Mouse (Mus musculus) kidney, adult 2 months (tissue): ENCODE measurements at regions not wholly inside any gene's neighbourhood (a gene's known extent, or its start where the extent isn't known, plus 50 kb on each side); places are given as distances from the start of the nearest gene placed in this dataset.

ENCODE experiments used
- CTCF ChIP-seq: fragments of 200-500 bp; conservative IDR thresholded peaks from 2 replicates; pipeline ENCODE4 v1.5.1; 2011; ENCODE audit warnings: low read depth, mild to moderate bottlenecking, control low read depth, low read length, moderate library complexity, mixed read lengths; ENCODE audit not compliant: insufficient read depth, insufficient read length
- POLR2A ChIP-seq: fragments of 200-500 bp; IDR thresholded peaks from one replicate; pipeline ENCODE4 v1.6.1; 2011; ENCODE audit warnings: low read depth, low read length, control low read depth

- TF ChIP-seq POLR2A: no peak
- no peak for TF ChIP-seq CTCF
Measured at GRCm38 (mm10) chr3:148603276-148603675, 387.1 kb downstream of the Adgrl2 start.
